Mouse (Mus musculus) kidney, adult 2 months (tissue): ENCODE data around the gene Abracl. TPM values are rescaled to one million over a fixed set of nuclear protein-coding genes. Genes with fewer than 3 reads are reported as not detected.

Experiments used
- DNase-seq: peaks from one replicate; pipeline ENCODE4 v3.0.0; 2021
- H3K27ac ChIP-seq: fragments of 200-500 bp; 2 replicates; pipeline ENCODE4 v1.5.1; 2012; ENCODE audit warnings: low read depth, low read length, control low read depth, inconsistent platforms; ENCODE audit not compliant: insufficient read depth
- H3K27me3 ChIP-seq: fragments of 200-500 bp; replicated peaks from 2 replicates; pipeline ENCODE4 v1.6.1; 2012; ENCODE audit warnings: mild to moderate bottlenecking, moderate library complexity, low read length, inconsistent platforms; ENCODE audit not compliant: control insufficient read depth, insufficient read depth
- H3K36me3 ChIP-seq: fragments of 200-500 bp; 2 replicates; pipeline ENCODE4 v1.6.1; 2012; ENCODE audit warnings: mild to moderate bottlenecking, moderate library complexity, low read length, inconsistent platforms; ENCODE audit not compliant: control insufficient read depth, insufficient read depth
- H3K4me1 ChIP-seq: fragments of 200-500 bp; 2 replicates; pipeline ENCODE4 v1.6.1; 2011; ENCODE audit warnings: low read length; ENCODE audit not compliant: control insufficient read depth, insufficient read depth
- H3K4me3 ChIP-seq: fragments of 200-500 bp; 2 replicates; pipeline ENCODE4 v1.5.1; 2011; ENCODE audit warnings: mild to moderate bottlenecking, low read depth, low read length, control low read depth; ENCODE audit not compliant: insufficient read depth
- CTCF ChIP-seq: fragments of 200-500 bp; conservative IDR thresholded peaks from 2 replicates; pipeline ENCODE4 v1.5.1; 2011; ENCODE audit warnings: low read depth, mild to moderate bottlenecking, control low read depth, low read length, moderate library complexity, mixed read lengths; ENCODE audit not compliant: insufficient read depth, insufficient read length
- POLR2A ChIP-seq: fragments of 200-500 bp; IDR thresholded peaks from one replicate; pipeline ENCODE4 v1.6.1; 2011; ENCODE audit warnings: low read depth, low read length, control low read depth
- WGBS: fragments of 180-500 bp; shearing (Covaris S2); methylation state at CpG from one replicate; pipeline ENCODE4 v1.1.7; 2018; 5-methylcytosine and 5-hydroxymethylcytosine counted together
- polyA plus RNA-seq: library from polyadenylated mRNA; depleted of rRNA; stranded (reverse); fragments of >200 nt; gene quantifications from 2 replicates; pipeline ENCODE4 v1.2.3, GENCODE M21; 2012

Gene Abracl
- polyA plus RNA-seq, 1 experiment = 15.3 TPM

DNA sequence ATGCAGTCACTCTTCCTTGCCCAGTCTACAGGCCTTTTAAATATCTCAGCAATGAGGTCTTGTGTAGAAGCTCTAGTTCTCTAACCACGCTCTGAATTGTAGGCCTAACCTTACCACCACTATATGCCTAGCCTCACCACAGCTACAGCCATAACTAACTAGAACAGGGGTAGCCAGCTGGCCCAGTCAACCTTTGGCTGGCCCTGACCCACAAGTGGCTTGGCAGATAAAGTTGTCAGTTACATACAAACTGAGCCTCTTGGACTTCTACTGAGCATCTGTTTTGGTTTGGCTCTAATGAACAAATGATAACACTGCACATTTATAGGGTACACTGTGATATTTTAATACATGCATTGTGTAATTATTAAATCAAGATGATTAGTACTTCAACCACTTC is 16.3 kb downstream of the Abracl start:
- DNase-seq = peak; percentile 23
- Histone ChIP-seq H3K4me3 (no peak overlapping the region), H3K4me1 (peaks cover 3% of the 10 kb centered on the region; the same call in 1 of the 2 replicates), H3K27ac (no peak overlapping the region), H3K27me3 (no peaks in the 10 kb centered on the region), H3K36me3 (no peaks in the 10 kb centered on the region)
- TF ChIP-seq CTCF = no peak
- TF ChIP-seq POLR2A = no peak
- 97% methylated on average over 1 of the region's 1 CpGs for WGBS

GRCm38 (mm10) chr10:18005136-18005955 is 17.7 kb downstream of the Abracl start:
- TF ChIP-seq POLR2A (no peak), CTCF (no peak)
- DNase-seq = peak; percentile 76
- Histone ChIP-seq H3K27ac (no peak overlapping the region), H3K36me3 (no peaks in the 10 kb centered on the region), H3K4me3 (no peak overlapping the region), H3K4me1 (peaks cover 3% of the 10 kb centered on the region; the same call in 1 of the 2 replicates), H3K27me3 (no peaks in the 10 kb centered on the region)
- WGBS = 77% methylated on average over 7 of the region's 7 CpGs

- DNase-seq = peak; percentile 89
- Histone ChIP-seq H3K36me3 (no peaks in the 10 kb centered on the region), H3K27me3 (no peaks in the 10 kb centered on the region), H3K27ac (no peak overlapping the region), H3K4me1 (peaks cover 3% of the 10 kb centered on the region; the same call in 1 of the 2 replicates), H3K4me3 (no peak overlapping the region)
- 62% methylated on average over 12 of the region's 12 CpGs for WGBS
- TF ChIP-seq POLR2A (no peak), CTCF (no peak)
These were observed 19.0 kb downstream of the Abracl start for GRCm38 (mm10) chr10:18003966-18004637.

DNA sequence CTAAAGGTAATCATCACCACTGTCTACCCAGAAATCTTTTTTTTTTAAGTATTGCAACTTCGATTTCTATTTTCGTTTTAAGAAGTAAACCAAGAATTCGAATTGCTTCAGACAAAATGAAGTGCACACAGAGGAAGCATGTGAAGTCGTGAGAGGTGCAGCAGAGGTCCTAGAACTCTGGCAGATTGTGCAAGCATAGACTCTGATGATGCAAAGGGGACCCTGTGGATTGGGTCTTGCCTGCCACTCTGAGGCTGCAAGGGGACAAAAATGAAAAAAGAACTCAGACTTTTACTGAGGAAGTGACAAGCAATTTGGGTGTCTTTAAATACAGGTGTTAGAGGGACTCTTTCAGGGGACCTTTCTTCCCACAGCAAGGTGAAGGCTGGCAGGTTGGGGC is 32.5 kb downstream of the Abracl start:
- no peaks in the 10 kb centered on the region for H3K36me3 ChIP-seq
- H3K4me1 ChIP-seq = no peaks in the 10 kb centered on the region
- no peak for TF ChIP-seq CTCF
- DNase-seq = no peak
- H3K27ac ChIP-seq = no peak overlapping the region
- H3K4me3 ChIP-seq = no peak overlapping the region
- H3K27me3 ChIP-seq = no peaks in the 10 kb centered on the region
- WGBS = 86% methylated on average over 4 of the region's 4 CpGs

DNA sequence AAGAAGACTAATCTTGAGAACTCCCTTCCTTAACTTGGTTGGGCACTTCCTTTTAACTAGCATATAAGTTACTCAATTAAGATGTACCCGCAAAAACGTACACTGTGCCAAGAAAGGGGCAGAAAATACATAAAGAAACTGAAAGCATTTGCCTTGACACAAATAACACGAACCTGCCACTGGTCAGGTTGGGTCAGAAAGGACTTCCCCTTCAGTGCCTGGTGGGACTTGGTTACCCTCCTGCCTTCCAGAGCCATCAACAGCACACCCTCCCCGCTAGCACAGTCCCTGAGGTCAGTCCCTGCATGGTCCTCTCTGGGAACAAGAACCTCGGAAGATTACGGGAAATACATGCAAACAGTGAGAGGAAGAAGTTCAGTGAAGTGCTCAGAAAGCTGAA is 34.0 kb downstream of the Abracl start:
- Histone ChIP-seq H3K4me3 (no peak overlapping the region), H3K4me1 (no peaks in the 10 kb centered on the region), H3K36me3 (no peaks in the 10 kb centered on the region), H3K27ac (no peak overlapping the region), H3K27me3 (no peaks in the 10 kb centered on the region)
- DNase-seq = no peak
- no peak for TF ChIP-seq POLR2A
- TF ChIP-seq CTCF = no peak
- 68% methylated on average over 6 of the region's 6 CpGs for WGBS

GRCm38 (mm10) chr10:17987823-17988423 is 35.2 kb downstream of the Abracl start:
- 83% methylated on average over 8 of the region's 8 CpGs for WGBS

GRCm38 (mm10) chr10:17983313-17983712 is 39.8 kb downstream of the Abracl start:
- H3K36me3 ChIP-seq = no peaks in the 10 kb centered on the region
- H3K27me3 ChIP-seq = no peaks in the 10 kb centered on the region; the same call in 1 of the 2 replicates
- peak; percentile 65 for DNase-seq
- no peak overlapping the region for H3K27ac ChIP-seq
- no peaks in the 10 kb centered on the region for H3K4me1 ChIP-seq
- H3K4me3 ChIP-seq = no peak overlapping the region
- TF ChIP-seq CTCF = no peak
- no peak for TF ChIP-seq POLR2A
- WGBS = 64% methylated on average over 2 of the region's 2 CpGs

More at GRCm38 (mm10) chr10:17987823-17988423, 35.2 kb downstream of the Abracl start:
- no peaks in the 10 kb centered on the region for H3K4me1 ChIP-seq
- DNase-seq = no peak
- H3K4me3 ChIP-seq = no peak overlapping the region
- H3K27ac ChIP-seq = no peak overlapping the region
- no peaks in the 10 kb centered on the region for H3K36me3 ChIP-seq
- TF ChIP-seq CTCF (no peak), POLR2A (no peak)
- no peaks in the 10 kb centered on the region for H3K27me3 ChIP-seq
